Mouse (Mus musculus) gastrocnemius, adult 8-10 months (tissue): ENCODE data around the gene Sptbn4. TPM values are rescaled to one million over a fixed set of nuclear protein-coding genes. Genes with fewer than 3 reads are reported as not detected.
A peak's percentile ranks its signal among the peaks of the same experiment; 100 is the strongest.
"Not testable (repeated sequence)": the region's sequence is repeated elsewhere in the genome, so short reads cannot be mapped to it uniquely, and the experiment has no call there.

Experiments used
- DNase-seq, 2 experiments: peaks; one replicate each; pipeline ENCODE4 v3.0.0; 2022; ENCODE audit warnings: low spot score in 2 of 2
- total RNA-seq, 4 experiments: library from RNA; stranded (reverse); gene quantifications; 2 replicates each; pipeline ENCODE4 v1.2.4; 2022

Sptbn4 gene
- total RNA-seq = not detected

DNA sequence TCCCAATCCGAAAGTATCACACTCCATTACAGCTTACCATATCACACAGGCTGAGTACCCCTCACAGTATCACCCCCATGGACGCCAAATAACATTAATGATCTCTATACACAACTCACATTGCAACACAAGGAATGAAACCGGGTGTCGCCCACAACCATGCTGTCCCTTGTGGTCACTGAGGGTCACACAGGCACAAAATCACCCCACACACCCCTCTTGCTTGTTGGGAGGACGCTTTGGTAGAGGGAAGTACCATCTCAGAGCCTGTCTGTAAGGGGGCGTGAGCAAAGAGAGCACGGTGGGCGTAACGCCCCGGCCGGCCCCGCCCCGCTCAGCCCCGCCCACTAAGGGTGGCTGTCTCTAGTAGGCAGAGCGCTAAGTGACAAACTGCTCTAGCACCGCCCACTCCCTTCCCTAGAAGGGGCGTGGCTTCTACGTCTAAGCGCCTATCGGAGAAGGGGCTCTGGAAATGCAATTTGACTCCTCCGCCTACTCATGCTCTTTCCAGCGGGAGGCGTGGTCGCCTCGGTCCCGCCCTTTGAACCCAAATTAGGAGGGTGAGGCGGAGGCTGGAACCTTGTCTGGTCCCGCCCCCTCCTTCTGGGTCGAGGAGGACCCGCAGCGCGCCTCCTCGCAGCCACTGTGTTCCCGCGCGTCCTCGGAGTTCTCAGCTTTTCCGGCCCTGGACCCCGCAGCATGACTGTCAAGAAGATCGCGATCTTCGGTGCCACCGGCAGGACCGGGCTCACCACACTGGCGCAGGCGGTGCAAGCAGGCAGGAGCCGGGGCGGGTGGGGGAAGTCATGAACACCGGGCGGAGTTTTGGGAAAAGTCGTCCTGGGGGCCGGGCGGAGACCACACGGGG lies at the start of gene Sptbn4, which contains the start of gene Blvrb:
Sptbn4 (minus strand) TSS at position 268 of the 868 bp plus-strand sequence.
Blvrb (plus strand) TSS at position 560 of the 868 bp plus-strand sequence.
- DNase-seq = peak; percentile 99

DNA sequence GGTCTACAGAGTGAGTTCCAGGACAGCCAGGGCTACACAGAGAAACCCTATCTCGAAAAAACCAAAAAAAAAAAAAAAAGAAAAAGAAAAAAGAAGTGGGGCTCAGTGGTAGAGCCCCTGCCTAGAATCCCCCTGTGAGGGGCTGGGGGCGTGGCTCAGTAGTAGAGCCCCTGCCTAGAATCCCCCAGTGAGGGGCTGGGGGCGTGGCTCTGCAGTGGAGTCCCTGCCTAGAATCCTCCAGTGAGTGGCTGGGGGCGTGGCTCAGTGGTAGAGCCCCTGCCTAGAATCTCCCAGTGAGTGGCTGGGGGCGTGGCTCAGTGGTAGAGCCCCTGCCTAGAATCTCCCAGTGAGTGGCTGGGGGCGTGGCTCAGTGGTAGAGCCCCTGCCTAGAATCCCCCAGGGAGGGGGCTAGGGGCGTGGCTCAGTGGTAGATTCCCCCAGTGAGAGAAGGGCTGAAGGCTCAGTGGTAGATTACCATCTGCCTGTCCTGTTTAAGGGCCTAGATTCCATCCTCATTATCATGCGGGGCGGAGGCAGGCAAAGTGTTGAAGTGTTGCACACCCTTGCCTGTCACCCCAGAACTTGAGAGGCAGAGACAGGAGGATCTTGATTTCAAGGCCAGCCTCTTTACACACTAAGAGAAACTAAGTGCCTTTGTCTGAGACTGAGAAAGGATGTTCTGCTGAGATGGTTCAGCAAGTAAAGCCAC lies 47.3 kb upstream of the Sptbn4 start:
- DNase-seq = not testable (repeated sequence)

DNA sequence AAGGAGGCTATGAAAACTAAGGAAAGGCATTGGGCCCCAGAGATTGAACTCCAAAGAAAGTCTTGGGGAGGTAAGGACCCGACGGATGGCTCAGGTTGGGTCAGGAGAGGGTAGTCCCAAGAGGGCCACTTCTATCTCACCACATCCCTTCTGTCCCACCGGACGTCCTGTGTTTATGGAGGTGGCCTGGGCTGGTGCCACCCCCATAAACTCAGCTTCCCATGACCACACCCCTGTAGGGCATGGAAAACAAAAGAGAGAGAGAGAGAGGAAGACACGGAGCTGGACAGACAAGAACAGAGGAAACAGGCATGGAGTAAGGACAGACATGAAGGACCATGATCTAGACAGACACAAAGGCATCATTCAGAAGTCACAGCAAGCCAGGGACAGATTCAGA lies 46.0 kb upstream of the Sptbn4 start:
- no peak for DNase-seq

DNA sequence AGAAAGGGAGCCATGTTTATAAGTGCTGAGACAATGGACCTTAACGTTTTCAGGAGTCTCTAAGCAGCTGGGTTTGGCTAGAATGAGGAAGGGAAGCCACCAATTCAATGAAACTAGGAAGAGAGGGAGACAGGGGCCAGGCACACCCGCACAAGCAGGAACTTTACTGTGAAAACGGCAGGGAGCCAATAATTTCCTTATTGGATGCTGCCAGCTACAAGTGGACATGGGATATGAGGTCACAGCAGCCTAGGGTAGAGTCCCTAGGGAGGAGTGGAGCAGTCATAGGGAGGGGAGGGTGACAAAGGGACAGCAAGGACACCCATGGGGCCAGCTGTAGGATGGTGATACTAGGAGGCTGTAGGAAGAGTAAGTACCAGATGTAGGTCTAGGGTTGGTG lies 45.5 kb upstream of the Sptbn4 start:
- DNase-seq = no peak

DNA sequence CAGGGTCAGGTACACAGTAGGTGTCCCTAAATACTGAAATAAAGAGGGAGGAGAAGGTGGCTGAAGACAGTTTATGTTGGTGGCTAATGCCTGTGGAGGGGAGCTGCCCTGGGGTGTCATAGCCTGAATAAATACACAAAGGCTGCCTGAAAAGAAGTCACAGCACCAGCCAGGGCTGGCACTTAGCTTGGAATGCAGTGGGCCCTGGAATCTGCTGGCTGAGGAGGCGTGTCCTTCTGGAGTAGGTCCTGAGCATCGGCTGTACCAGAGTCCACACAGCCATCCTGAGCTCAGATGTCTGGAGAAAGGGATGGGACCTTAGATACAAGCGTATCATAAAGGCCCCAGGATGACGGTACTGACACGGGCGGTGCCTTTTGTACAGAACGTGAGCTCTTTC lies 44.4 kb upstream of the Sptbn4 start:
- no peak for DNase-seq

DNA sequence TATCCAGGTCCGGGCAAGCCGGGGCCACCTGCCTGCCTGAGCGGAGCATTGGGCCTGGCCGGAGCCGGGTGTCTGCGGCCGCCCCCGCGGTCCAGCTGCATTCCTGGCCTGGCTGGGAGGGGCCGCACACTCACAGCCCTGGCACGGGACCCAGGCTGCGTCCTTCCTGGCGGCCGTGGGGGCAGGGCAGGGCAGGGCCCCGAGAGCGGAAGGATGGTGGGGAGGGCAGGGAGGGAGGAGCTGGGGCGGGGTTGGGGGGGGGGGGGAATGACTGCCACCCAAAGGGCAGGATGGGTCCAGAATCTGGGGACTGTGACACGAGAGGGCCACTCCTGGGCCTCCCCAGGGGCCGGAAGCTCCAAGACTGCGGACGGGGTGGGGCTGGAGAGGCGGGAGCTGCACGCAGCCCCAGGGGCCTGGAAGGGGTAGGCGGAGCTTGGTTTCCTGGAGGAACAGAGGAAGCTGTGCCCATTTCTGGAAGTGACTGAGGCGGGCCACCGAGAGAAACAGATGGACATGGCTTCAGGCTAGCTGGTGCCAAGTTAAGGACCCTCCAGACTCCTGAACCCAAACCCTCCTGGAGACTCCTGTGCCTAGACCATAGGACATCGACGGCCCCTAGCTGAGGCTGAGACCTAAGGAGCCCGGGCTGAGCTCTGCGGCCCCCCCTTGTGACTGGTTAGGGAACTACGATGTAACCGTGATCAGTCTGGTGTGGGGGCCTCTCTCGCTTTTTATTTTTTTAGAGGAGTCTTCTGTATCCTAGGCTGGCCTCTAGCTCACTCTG lies 43.2 kb upstream of the Sptbn4 start:
- peak; percentile 93 to 95 for DNase-seq

DNA sequence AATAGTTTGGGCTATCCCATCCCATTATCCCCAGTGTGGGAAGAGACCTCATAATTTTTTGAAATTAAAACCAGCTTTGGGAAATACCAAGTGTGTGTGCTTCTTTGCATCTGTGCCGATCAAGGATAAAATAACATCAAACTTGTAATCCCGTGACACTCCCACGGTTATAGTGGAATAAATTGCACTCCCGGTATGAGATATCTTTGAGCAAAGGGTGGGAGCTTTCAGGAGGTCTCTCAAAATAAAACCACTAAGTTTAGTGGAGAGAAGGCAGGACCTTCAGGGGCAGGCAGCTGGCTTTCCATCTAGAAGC lies 42.7 kb upstream of the Sptbn4 start:
- no peak for DNase-seq

DNA sequence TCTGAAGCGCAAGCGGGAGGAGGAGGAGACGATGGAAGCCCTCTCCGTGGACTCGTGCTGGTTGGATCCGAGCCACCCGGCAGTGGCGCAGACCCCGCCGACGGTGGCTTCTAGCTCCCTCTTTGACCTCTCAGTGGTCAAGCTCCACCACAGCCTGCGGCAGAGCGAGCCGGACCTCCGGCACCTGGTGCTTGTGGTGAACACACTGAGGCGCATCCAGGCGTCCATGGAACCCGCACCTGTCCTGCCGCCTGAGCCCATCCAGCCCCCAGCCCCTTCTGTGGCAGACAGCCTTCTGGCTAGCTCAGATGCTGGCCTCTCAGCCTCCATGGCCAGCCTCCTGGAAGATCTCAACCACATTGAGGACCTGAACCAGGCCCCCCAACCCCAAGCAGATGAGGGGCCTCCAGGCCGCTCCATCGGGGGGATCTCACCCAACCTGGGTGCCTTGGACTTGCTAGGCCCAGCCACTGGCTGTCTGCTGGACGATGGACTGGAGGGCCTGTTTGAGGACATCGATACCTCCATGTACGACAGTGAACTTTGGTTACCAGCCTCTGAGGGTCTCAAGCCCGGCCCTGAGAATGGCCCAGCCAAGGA lies 41.9 kb upstream of the Sptbn4 start:
- no peak for DNase-seq

DNA sequence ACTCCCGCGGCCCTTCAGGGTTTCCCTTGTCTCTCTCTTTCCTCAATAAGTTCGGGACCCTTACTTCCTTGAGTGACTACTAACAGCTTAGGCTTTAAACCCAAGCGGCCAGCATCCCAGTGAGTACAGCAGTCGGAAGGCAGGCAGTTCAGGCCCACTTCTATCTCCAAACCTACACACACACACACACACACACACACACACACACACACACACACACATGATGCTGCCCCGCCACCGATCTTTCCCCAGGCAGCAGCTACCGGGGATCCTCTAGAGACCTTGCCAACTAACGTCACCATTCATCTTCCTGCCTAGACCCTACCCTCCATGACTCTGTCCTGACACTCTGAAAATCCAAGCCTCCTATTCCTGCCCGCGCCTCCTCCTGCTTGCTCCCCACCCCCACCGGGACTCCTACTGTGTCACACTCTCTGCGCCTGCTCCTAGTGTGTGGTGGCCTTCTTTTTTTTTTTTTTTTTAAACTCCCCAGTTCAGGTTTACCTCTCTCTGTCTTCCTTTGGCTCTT lies 40.3 kb upstream of the Sptbn4 start:
- peak; percentile 38 to 51 for DNase-seq

DNA sequence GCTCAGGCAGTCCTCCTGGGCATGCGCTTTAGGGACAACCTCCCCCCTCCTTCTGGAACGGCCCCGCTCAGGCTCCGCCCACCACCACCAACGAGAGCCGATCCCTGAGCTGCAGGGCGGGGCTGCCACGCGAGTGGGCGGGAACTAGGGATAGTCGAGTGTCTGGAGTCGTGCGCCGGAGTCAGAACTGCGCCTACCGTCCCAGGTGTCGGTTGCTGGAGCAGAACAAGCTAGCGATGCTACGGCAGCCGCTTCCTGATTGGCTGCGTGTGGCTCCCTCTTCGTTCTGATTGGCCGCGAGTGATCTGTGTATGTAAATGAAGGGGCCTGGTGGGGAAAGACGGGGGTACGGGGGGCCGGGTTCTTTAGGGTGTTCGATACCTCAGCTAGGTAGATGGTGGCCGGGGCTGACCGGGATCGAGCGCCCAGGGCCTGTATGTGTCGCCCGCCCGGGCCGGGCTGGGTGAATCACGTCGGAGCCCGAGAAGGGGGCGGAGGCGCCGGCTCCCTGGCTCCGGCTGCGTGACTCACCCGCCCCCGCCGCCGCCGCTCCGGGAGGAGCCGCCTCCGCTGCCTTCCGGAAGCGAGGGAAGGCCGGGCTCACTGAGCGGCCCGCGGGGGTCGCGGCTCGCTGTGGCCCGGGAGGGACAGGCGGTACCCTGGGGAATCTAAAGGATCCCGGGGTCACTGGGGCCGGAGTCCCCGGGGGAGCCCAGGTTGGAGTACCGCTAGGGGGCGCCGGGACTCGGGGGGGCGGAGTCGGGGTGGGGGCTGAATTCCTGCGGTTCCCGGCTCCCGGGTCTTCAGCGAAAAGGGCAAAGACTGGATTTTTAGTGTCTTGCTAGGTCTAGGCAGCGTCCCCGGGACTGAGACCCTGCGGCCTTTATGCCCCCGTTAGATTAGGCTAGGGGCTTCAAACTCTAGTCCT lies 39.5 kb upstream of the Sptbn4 start, which contains the start of gene Sertad1:
Sertad1 (plus strand) TSS at position 141 of the 928 bp plus-strand sequence.
- DNase-seq = peak; percentile 99 to 100

DNA sequence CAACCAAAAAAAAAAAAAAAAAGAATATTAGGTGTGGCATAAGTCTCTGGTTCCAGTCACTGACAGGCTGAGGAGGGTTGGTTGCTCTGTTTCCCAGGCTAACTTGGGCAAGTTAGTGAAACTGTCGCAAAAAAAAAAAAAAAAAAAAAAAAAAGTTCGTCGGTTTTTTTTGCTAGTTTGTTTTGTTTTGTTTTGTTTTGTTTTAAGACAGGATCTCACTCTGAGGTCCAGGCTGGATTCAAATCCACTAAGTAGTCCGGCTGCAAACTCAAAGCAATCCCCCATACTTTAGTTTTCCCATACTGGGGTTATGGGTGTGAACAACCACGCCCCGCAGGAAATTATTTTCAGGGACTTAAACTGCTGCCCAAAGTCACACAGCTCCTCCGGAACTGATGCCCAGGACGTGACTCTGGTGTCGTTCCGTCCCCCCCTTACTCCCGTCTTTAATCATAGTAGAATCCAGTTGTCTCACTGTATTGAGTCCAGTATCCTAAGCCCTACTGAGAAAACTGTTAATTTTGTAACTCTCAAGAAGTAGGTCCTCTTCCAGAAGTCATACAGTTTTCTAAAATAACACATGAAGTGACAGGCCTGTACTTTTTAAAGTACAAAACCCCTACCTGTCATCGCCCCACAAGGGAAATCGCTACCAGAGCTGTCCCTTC lies 38.8 kb upstream of the Sptbn4 start:
- peak; percentile 38 to 47 for DNase-seq

DNA sequence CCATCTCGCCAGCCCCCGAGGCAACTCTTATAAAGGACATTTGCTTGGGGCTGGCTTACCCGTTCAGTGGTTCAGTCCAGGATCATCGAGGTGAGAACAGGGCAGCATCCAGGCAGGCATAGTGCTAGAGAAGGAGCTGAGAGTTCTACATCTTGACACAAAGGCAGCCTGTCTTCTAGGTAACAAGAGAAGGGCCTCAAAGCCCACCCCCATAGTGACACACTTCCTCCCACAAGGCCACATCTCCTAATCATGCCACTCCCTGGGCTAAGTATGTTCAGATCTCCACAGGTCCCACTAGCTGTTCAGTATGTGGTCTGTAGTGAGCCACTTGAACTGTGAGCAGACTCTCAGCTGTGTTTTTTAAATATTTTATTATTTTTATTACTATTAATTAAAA lies 36.4 kb upstream of the Sptbn4 start:
- no peak for DNase-seq

DNA sequence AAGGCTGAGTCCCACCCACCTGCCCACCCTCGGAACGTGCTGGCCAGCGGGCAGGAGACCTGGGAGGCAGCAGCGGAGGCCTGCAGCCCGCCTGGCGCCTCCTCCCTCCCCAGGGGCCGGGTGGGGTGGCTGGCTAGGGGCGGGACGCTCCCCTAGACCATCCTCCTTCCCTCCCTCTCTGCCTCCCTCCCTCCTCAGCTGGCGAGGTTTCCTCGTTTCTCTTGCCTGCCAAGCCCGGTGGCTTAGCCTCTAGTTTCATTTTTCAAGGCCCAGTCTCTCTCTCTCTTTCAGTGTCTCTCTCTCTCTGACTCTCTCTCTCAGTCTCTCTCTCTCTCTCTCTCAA lies 34.1 kb upstream of the Sptbn4 start:
- DNase-seq = peak; percentile 92 to 95

DNA sequence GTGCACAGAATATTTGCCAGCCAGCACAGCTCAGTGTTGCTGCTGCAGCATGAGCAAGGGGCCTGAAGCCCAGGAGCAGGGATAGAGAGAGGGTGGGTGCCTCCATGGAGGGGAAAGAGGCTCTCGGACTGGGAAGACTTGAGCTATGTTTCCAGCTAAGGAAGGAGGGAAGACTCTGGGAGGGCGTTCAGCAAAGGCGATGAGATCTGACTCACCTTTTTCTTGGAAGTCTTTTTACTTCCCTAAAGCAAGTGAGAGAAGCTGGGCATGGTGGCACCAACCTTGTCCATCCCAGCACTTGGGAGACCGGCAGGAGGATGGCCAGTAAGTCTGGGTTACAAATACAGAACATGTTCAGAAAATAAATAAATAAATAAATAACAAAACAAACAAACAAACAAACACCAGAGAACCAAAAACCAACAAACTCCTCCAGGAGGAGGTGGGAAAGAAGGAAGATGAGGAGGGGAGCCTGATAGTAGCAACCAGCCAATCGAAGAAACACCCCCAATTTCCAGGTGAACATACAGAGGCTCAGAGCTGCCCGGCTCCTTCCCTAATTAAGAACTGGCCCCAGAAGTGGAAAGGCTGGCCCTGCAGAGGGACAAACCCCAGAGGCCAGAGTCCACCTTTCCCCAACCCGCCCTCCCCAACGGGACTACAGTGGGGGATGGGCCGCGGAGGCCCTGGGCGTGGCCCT lies 33.6 kb upstream of the Sptbn4 start:
- DNase-seq = no peak

DNA sequence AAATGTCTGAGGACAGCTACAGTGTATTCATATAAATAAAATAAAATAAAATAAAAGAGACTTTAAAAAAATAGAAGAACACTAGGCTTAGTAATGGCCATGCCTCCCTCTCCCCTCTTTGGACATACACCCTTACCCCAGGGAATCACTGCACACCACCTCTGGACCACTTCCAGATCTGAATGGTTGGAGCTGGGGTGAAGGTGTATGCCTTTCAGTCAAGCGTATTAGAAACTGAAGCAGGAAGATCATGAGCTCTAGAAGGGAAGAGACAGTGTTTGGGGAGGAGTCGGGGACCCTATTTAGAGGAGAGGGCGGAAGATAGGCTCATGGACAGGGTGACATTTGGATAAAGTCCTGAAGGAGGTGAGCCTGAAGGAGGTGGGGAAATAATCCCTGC lies 33.0 kb upstream of the Sptbn4 start:
- no peak for DNase-seq

DNA sequence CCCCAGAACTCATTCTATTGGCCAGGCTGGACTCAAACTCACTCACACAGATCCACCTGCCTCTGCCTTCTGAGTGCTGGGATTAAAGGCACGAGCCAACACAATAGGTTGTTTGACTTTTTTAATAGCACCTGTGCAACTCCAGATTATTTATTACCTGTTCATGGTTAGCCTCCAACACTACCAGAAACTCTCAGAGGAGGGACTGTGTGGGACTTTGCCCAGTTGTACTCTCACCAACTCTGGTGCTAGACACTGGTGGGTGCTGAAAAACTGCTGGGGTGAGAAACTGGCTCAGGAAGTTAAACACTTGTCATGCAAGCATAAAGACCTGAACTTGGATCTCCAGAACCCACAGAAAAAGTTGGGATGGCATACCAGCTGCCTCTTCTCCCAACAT lies 32.3 kb upstream of the Sptbn4 start:
- no peak for DNase-seq

DNA sequence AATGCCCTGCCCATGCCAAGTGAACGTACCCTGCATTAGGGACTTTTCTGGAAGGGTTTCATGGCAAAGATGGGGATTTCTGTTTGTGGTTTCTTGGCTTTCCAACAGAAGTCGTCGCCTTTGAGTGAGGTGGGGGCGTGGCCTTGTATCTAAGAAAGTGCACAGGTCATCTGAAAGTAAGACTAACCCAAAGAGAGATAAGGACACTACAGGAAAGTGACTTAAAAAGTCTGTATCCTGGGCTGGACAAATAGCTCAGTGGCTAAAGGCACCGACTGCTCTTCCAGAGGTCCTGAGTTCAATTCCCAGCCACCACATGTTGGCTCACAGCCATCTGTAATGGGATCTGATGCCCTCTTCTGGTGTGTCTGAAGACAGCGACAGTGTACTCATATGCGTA lies 31.1 kb upstream of the Sptbn4 start:
- no peak for DNase-seq

DNA sequence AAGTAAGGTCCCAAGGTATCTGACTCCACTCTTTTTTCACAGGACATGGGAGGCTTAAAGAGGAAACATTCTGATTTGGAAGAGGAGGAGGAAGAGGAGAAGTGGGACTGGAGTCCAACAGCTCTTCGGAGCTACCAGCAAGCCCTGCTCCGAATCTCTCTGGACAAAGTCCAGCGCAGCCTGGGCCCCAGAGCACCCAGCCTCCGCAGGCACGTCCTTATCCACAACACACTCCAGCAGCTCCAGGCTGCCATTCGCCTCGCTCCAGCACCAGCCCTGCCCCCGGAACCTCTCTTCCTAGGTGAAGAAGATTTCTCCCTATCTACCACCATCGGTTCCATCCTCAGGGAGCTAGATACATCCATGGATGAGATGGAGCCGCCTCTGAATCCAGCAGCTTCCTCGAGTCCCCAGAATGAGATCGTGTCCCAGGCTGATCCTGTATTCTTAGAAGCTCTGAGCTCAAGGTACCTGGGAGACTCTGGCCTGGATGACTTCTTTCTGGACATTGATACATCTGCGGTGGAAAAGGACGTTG lies 28.7 kb upstream of the Sptbn4 start:
- DNase-seq = no peak

DNA sequence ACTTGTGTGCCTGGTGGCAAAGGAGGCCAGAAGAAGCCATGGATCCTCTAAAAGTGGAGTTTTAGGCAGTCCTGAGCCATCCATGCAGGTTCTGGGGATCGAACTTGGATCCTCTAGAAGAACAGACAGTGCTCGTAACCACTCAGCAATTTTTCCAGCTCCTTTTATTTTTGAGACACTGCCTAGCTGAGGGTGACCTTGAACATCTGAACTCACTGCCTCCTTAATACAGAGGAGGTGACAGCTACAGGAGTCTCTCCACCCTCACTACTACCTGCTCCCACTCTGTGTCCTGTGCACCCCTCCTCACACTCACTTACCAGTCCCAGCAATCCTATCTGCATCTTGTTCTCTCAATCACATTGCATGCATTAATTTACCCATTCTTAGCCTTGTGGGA lies 28.1 kb upstream of the Sptbn4 start:
- DNase-seq = no peak
